Mouse (Mus musculus): ENCODE data around the gene Lad1.

Gene Lad1

DNA sequence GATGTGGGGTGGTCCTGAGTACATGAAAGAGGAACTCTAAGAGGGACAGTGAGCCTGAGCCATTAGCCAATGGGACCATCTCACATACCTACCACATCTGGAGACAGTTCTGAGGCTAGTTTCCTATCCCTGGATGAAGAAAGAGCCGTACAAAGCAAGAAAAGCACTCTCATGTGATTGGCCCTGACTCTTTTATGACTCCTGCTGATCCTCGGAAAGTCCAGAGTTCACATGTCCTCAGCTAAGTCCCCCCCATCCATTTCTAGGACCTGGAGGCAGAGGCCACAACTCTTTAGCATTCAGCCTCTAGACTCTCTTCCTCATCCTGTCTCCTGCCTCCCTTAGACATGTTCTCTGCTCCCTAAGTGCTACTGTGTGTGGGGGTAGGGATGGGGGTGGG, 58.9 kb downstream of the Lad1 start:
- no peak for DNase-seq (ENCODE audit: low spot score)

GRCm38 (mm10) chr1:135882385-135883109, 64.1 kb downstream of the Lad1 start:
- peak; percentile 67 for DNase-seq (ENCODE audit: low spot score)

Data from layer of hippocampus, adult 11-12 months (tissue).